Mouse (Mus musculus): ENCODE results near the gene Als2cl.

Als2cl gene

DNA sequence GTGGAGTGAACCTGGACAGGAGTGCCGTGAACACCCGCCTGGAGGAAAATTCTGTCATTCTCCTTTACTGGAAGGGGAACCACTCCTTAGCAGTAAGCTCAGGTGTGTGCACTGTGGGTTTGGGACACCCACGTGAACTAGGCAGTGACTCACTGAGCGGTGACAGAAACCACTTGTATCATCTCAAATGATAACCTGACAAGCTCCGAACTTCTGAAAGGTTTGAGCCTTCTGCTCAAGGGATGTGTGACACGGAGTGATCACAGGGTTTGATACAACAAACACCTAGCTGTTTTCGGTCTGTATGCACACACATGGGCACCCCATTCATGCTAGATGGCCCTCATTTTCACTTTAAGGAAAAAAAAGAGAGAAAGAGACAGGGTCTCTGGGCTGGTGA lies 37.1 kb downstream of the Als2cl start, which contains the start of gene Fam240a:
Gene Fam240a, minus strand, starts transcription at position 76 of the 400 bp plus-strand sequence.
- no peak for DNase-seq (ENCODE audit: low read depth)

DNA sequence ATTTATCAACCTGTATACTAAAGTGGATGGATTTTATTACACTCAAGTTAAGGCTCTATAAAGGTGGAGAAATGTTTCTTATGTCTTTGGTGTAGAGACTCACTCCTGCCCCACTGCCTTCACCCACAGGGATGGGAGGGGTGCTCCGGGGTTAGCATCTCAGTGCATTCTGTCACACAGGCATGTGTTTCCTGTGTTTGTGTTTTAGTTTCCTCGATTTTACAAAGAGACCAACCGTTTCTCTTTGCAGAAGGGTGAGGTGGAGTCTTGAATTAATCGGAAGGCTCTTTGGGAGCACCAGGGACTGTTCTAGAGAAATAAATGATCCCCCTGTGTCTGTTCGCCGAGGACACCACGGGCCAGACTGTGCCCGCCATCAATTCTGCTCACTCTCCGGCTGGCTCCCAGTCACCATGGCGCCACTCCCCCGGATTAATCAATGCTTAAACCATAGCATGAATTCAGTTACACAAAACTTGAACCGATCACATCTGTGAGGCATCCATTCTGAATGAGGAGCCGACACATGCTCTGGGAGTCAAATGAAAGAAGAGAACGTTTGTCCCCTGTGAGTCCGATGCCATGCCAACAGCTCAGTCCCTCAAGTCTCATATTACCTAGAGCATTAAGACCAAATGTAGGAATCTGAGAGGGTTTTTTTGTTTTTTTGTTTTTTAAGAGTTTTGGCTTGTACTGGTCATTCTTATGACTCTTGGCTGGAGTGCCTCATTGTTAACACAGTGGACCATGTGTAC lies 41.2 kb downstream of the Als2cl start:
- DNase-seq (ENCODE audit: low read depth) = no peak

- peak; percentile 26 for DNase-seq (ENCODE audit: low read depth)
These were observed 43.1 kb downstream of the Als2cl start for GRCm38 (mm10) chr9:110922759-110923158.

GRCm38 (mm10) chr9:110931573-110931972 lies 51.9 kb downstream of the Als2cl start:
- peak; percentile 30 for DNase-seq (ENCODE audit: low read depth)

DNA sequence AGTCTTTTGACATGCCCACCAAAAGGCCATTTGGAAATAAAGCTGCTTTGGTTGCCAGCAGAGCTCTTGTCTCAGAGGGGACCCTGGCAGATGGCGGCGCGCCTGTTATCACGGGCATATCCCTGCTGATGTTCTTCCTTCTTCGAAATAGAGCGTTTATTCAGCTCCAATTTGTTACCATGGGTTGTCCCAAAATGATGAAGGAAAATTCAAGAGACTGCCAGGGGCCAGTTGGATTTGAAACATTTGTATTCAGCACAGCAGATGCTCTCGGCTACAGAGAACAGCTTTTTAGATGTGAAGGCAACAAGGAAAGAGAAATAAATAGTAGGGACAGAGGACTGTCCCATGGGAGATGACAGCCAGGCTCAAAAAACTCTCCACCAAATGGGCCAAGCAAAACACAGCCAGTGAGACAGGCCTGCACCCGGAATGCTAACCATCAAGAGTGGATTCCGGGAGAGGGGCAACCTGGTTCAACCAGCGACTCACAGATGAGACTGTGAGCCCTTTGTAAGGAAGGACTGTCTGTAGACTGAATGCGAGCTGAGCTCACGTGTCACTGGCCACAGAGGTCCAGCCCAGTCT lies 54.3 kb downstream of the Als2cl start:
- no peak for DNase-seq (ENCODE audit: low read depth)

- DNase-seq (ENCODE audit: low read depth) = no peak
These were observed 56.3 kb downstream of the Als2cl start for GRCm38 (mm10) chr9:110935941-110936340.

DNA sequence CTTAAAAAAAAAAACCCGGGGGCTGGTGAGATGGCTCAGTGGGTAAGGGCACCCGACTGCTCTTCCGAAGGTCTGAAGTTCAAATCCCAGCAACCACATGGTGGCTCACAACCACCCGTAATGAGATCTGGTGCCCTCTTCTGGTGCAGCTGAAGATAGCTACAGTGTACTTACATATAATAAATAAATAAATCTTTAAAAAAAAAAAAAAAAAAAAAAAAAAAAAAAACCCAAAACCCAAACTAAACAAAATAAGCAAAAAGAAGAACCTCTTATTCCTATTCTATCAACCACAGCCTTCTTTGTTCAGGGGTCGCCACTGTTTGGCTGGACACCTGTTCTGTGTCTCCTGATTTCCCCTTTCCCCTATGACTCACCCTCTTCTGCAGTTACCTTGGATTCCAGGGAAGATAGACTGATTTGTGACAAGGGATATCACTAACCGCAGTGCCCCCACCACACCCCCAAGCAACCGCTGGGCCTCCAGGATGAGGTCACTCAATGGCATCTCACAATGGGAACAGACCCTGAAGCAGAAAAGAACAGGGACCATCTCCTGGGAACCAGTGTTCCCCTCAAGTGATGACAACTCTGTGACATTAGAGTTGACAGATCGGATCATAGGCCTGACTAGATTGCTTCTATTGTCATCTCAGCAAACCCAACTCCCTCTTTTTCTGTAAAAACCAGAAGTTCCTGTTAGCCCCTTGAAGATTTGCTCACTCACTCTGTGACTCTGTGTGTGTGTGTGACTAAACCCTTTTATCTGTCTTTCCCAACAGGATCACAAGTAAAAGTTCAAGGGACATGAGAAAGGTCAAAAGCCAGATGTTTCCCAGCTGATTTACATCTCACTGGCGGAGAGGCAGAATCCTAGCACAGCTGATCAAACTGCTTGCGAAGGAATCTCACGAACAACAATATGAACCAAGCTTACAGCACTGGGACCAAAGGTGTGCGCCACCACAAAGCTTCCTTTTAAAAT lies 58.1 kb downstream of the Als2cl start:
- no peak for DNase-seq (ENCODE audit: low read depth)

DNA sequence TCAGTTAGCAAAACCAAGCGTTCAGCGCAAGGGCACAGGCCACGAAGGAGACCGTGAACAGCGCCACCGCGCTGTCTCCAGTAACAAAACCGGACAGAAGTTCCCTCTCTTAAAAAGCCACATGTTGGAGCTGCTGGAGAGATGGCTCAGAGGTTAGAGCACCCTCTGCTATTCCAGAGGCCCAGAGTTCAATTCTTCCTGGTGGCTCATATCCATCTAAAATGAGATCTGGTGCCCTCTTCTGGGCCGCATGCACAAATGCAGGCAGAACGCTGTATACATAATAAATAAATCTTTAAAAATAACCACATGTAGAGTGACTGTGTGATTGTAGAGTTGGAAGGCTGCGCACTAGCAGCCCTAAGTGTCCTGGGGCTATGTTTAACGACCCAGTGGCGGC lies 64.6 kb downstream of the Als2cl start:
- DNase-seq (ENCODE audit: low read depth) = no peak

DNA sequence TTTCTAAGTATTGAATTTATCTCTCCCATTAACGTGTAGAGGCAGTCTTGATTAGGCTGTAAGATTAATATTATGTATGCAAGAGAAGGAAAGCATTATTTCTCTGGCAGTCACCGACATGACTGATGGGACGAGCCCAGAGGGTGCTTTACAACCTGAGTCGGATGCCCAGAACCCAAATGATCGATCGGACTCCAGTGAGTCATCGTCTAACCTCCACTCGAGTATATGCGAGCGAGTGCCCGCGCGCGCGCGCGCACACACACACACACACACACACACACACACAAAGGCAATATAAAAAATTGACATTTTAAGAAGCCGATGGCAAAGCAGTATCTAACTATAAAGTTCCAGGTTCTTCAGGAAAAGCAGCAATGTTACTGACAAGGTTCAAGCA lies 65.7 kb downstream of the Als2cl start:
- DNase-seq (ENCODE audit: low read depth) = no peak

DNA sequence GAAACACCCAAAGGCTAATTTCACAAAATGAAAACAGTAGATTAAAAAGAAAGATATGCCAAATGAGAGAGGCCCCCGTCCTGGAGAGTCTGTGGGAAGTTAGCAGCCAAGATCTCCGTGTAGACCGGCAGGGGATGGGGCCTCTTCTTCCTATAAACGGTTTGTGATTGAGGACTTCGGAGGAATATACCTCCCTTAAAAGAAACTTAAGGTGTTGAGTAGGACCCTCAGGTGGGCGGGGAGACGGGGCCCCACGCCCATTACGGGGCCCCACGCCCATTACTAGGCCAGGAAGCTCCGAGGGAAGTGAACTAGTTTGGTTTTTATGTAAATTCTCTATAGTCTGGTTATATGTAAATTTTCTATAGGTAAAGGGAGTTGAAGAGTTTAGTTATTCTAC lies 66.3 kb downstream of the Als2cl start, which contains the start of gene Tdgf1:
Gene Tdgf1, minus strand, starts transcription at position 233 of the 400 bp plus-strand sequence.
- no peak for DNase-seq (ENCODE audit: low read depth)

GRCm38 (mm10) chr9:110946548-110947044 lies 66.9 kb downstream of the Als2cl start:
- no peak for DNase-seq (ENCODE audit: low read depth)

DNA sequence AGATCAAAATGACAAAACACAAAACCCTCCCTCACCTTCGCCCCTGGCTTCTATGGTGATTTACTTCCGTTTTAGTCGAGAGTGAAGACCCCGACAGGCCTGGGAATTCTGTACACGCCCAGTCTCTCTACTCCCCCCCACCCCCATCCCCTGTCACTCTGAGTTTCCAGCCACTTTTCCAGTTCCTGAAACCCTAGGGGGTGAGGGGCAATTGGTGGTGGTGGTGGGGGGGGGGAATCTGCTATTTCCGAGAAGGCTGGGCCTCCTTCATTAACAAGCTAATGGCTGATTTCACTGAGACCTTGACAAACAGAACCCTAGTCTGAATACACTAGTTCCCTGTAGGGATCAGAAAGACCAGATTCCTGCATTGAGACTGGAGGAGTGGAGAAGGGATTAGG lies 67.6 kb downstream of the Als2cl start:
- DNase-seq (ENCODE audit: low read depth) = no peak

GRCm38 (mm10) chr9:110947900-110948299 lies 68.2 kb downstream of the Als2cl start:
- no peak for DNase-seq (ENCODE audit: low read depth)

- DNase-seq (ENCODE audit: low read depth) = no peak
These were observed 69.2 kb downstream of the Als2cl start for GRCm38 (mm10) chr9:110948813-110949310.

GRCm38 (mm10) chr9:110950109-110950508 lies 70.4 kb downstream of the Als2cl start:
- no peak for DNase-seq (ENCODE audit: low read depth)
